Mouse (Mus musculus): ENCODE measurements around the gene Slc31a2.

- TF ChIP-seq EP300 (IDR thresholded peaks at IDR 0.05; ENCODE audit: low read depth) (no peak), CTCF (IDR thresholded peaks at IDR 0.05; ENCODE audit: low read depth) (no peak)
These were observed 60.3 kb downstream of the Slc31a2 start for GRCm38 (mm10) chr4:62322684-62323083.
